Mouse (Mus musculus) heart, embryonic 15.5 days (tissue): Measurements from ENCODE around the gene Fbxl22. TPM values are rescaled to one million over a fixed set of nuclear protein-coding genes. Genes with fewer than 3 reads are reported as not detected.

Experiments
- ATAC-seq: fragments of 200-750 bp; cut with Nextera tagmentation; replicated peaks from 2 replicates; pipeline ENCODE4 v1.8.0; 2017; ENCODE audit warnings: low read depth, moderate TSS enrichment; ENCODE audit not compliant: insufficient number of reproducible peaks, insufficient read depth, low FRiP score
- H3K27ac ChIP-seq: fragments of 300-500 bp; sonication (generic); 2 replicates; pipeline ENCODE4 v1.5.1; 2015; ENCODE audit warnings: mild to moderate bottlenecking, inconsistent platforms
- H3K27me3 ChIP-seq: fragments of 300-500 bp; sonication (generic); 2 replicates; pipeline ENCODE4 v1.6.1; 2015; ENCODE audit warnings: inconsistent platforms
- H3K36me3 ChIP-seq: fragments of 300-500 bp; sonication (generic); 2 replicates; pipeline ENCODE4 v1.6.1; 2015; ENCODE audit warnings: mild to moderate bottlenecking, inconsistent platforms
- H3K4me1 ChIP-seq: fragments of 300-500 bp; sonication (generic); replicated peaks from 2 replicates; pipeline ENCODE4 v1.6.1; 2015; ENCODE audit warnings: inconsistent platforms
- H3K4me2 ChIP-seq: fragments of 300-500 bp; sonication (generic); 2 replicates; pipeline ENCODE4 v1.6.1; 2015; ENCODE audit warnings: inconsistent platforms, mild to moderate bottlenecking, moderate library complexity
- H3K4me3 ChIP-seq: fragments of 300-500 bp; sonication (generic); 2 replicates; pipeline ENCODE4 v1.5.1; 2015; ENCODE audit warnings: mild to moderate bottlenecking, inconsistent platforms
- H3K9ac ChIP-seq: fragments of 300-500 bp; sonication (generic); 2 replicates; pipeline ENCODE4 v1.6.1; 2015; ENCODE audit warnings: mild to moderate bottlenecking, inconsistent platforms
- H3K9me3 ChIP-seq: fragments of 300-500 bp; sonication (generic); replicated peaks from 2 replicates; pipeline ENCODE4 v1.6.1; 2016; ENCODE audit warnings: inconsistent platforms
- WGBS: fragments of 180-500 bp; shearing (Covaris S2); methylation state at CpG from one replicate; pipeline ENCODE4 v1.1.7; 2015; ENCODE audit warnings: mixed read lengths; 5-methylcytosine and 5-hydroxymethylcytosine counted together
- polyA plus RNA-seq: library from polyadenylated mRNA; unstranded; fragments of >200 nt; fragmentation: Nextera tagmentation; extraction: Ambion mirVana; gene quantifications from 2 replicates; pipeline ENCODE4 v1.2.1, GENCODE M21; 2015

The Fbxl22 gene
- polyA plus RNA-seq, result 70.3 and 84.7 TPM in 2 replicates

GRCm38 (mm10) chr9:66514256-66514770, at the start of gene Fbxl22:
Gene Fbxl22, minus strand, starts transcription at chr9:66514593.
- Histone ChIP-seq H3K4me1 (peaks cover 40% of the 10 kb centered on the region), H3K9ac (peak within 1 kb of the TSS; percentile 80), H3K27ac (peak within 1 kb of the TSS; percentile 98), H3K27me3 (no peaks in the 10 kb centered on the region), H3K36me3 (peaks cover 32% of the 10 kb centered on the region), H3K9me3 (no peaks in the 10 kb centered on the region), H3K4me2 (peak within 1 kb of the TSS; percentile 97), H3K4me3 (peak within 1 kb of the TSS; percentile 68)
- ATAC-seq, result peak; percentile 21
- 33% methylated on average over 17 of the region's 17 CpGs for WGBS

GRCm38 (mm10) chr9:66562215-66562614, 47.8 kb upstream of the Fbxl22 start:
- Histone ChIP-seq H3K4me1 (peaks cover 18% of the 10 kb centered on the region), H3K36me3 (no peaks in the 10 kb centered on the region), H3K27ac (no peak overlapping the region), H3K27me3 (no peaks in the 10 kb centered on the region), H3K9ac (no peak overlapping the region), H3K4me3 (no peak overlapping the region), H3K9me3 (no peaks in the 10 kb centered on the region), H3K4me2 (no peak overlapping the region)
- ATAC-seq, result no peak
- 65% methylated on average over 1 of the region's 1 CpGs for WGBS

- H3K27ac ChIP-seq, result no peak overlapping the region
- H3K4me2 ChIP-seq, result no peak overlapping the region
- H3K27me3 ChIP-seq, result no peaks in the 10 kb centered on the region
- H3K4me3 ChIP-seq, result no peak overlapping the region
- H3K9ac ChIP-seq, result no peak overlapping the region
- no peaks in the 10 kb centered on the region for H3K36me3 ChIP-seq
- peaks cover 18% of the 10 kb centered on the region for H3K4me1 ChIP-seq
- ATAC-seq, result no peak
- no peaks in the 10 kb centered on the region for H3K9me3 ChIP-seq
- 89% methylated on average over 2 of the region's 2 CpGs for WGBS
Observed at GRCm38 (mm10) chr9:66561496-66561895, 47.1 kb upstream of the Fbxl22 start.

- Histone ChIP-seq H3K4me1 (peaks cover 18% of the 10 kb centered on the region), H3K9ac (no peak overlapping the region), H3K27me3 (no peaks in the 10 kb centered on the region), H3K9me3 (no peaks in the 10 kb centered on the region), H3K27ac (peak overlapping the region; percentile 27; the same call in 1 of the 2 replicates), H3K4me3 (no peak overlapping the region), H3K4me2 (no peak overlapping the region), H3K36me3 (no peaks in the 10 kb centered on the region)
- WGBS, result 72% methylated on average over 1 of the region's 1 CpGs
- ATAC-seq, result no peak
Observed at GRCm38 (mm10) chr9:66560728-66561127, 46.3 kb upstream of the Fbxl22 start.

- Histone ChIP-seq H3K4me2 (no peak overlapping the region), H3K9me3 (no peaks in the 10 kb centered on the region), H3K27ac (peak overlapping the region; percentile 49), H3K36me3 (no peaks in the 10 kb centered on the region), H3K4me1 (peaks cover 18% of the 10 kb centered on the region), H3K4me3 (no peak overlapping the region), H3K27me3 (no peaks in the 10 kb centered on the region), H3K9ac (no peak overlapping the region)
- WGBS, result 9% methylated on average over 2 of the region's 2 CpGs
- ATAC-seq, result no peak
Observed at GRCm38 (mm10) chr9:66560295-66560694, 45.9 kb upstream of the Fbxl22 start.

- peaks cover 16% of the 10 kb centered on the region for H3K4me1 ChIP-seq
- H3K9ac ChIP-seq, result no peak overlapping the region
- H3K4me3 ChIP-seq, result no peak overlapping the region
- no peaks in the 10 kb centered on the region for H3K9me3 ChIP-seq
- no peak for ATAC-seq
- no peaks in the 10 kb centered on the region for H3K27me3 ChIP-seq
- H3K4me2 ChIP-seq, result no peak overlapping the region
- 93% methylated on average over 4 of the region's 4 CpGs for WGBS
- peak overlapping the region; percentile 37; the same call in 1 of the 2 replicates for H3K27ac ChIP-seq
- no peaks in the 10 kb centered on the region for H3K36me3 ChIP-seq
Observed at GRCm38 (mm10) chr9:66558971-66559370, 44.6 kb upstream of the Fbxl22 start.

- Histone ChIP-seq H3K27me3 (no peaks in the 10 kb centered on the region), H3K9me3 (no peaks in the 10 kb centered on the region), H3K4me3 (no peak overlapping the region), H3K9ac (no peak overlapping the region), H3K27ac (no peak overlapping the region), H3K4me1 (no peaks in the 10 kb centered on the region), H3K36me3 (peaks cover 47% of the 10 kb centered on the region), H3K4me2 (no peak overlapping the region)
- 75% methylated on average over 4 of the region's 4 CpGs for WGBS
- no peak for ATAC-seq
Observed at GRCm38 (mm10) chr9:66542785-66543184, 28.4 kb upstream of the Fbxl22 start.

- Histone ChIP-seq H3K4me2 (no peak overlapping the region), H3K9me3 (no peaks in the 10 kb centered on the region), H3K27me3 (no peaks in the 10 kb centered on the region), H3K9ac (no peak overlapping the region), H3K4me1 (no peaks in the 10 kb centered on the region), H3K36me3 (peaks cover 64% of the 10 kb centered on the region), H3K4me3 (no peak overlapping the region), H3K27ac (no peak overlapping the region)
- WGBS, result 93% methylated on average over 3 of the region's 3 CpGs
- no peak for ATAC-seq
Observed at GRCm38 (mm10) chr9:66521595-66521994, 7.2 kb upstream of the Fbxl22 start.

- Histone ChIP-seq H3K9ac (no peak overlapping the region), H3K4me2 (no peak overlapping the region), H3K27ac (no peak overlapping the region), H3K27me3 (no peaks in the 10 kb centered on the region), H3K4me1 (peaks cover 5% of the 10 kb centered on the region), H3K9me3 (no peaks in the 10 kb centered on the region), H3K36me3 (peaks cover 59% of the 10 kb centered on the region), H3K4me3 (no peak overlapping the region)
- no peak for ATAC-seq
- 90% methylated on average over 4 of the region's 4 CpGs for WGBS
Observed at GRCm38 (mm10) chr9:66520299-66520698, 5.9 kb upstream of the Fbxl22 start.

GRCm38 (mm10) chr9:66518901-66519300, 4.5 kb upstream of the Fbxl22 start:
- 56% methylated on average over 5 of the region's 5 CpGs for WGBS
- H3K36me3 ChIP-seq, result peaks cover 49% of the 10 kb centered on the region

GRCm38 (mm10) chr9:66518251-66518650, 3.9 kb upstream of the Fbxl22 start:
- Histone ChIP-seq H3K4me3 (no peak overlapping the region), H3K9me3 (no peaks in the 10 kb centered on the region), H3K36me3 (peaks cover 44% of the 10 kb centered on the region), H3K27me3 (no peaks in the 10 kb centered on the region), H3K4me2 (no peak overlapping the region), H3K4me1 (peaks cover 14% of the 10 kb centered on the region), H3K9ac (no peak overlapping the region), H3K27ac (no peak overlapping the region)
- WGBS, result 78% methylated on average over 5 of the region's 5 CpGs
- no peak for ATAC-seq

More at GRCm38 (mm10) chr9:66518901-66519300, 4.5 kb upstream of the Fbxl22 start:
- no peaks in the 10 kb centered on the region for H3K9me3 ChIP-seq
- H3K4me1 ChIP-seq, result peaks cover 14% of the 10 kb centered on the region
- no peak overlapping the region for H3K4me2 ChIP-seq
- no peak overlapping the region for H3K4me3 ChIP-seq
- ATAC-seq, result no peak
- no peak overlapping the region for H3K27ac ChIP-seq
- no peak overlapping the region for H3K9ac ChIP-seq
- no peaks in the 10 kb centered on the region for H3K27me3 ChIP-seq

- Histone ChIP-seq H3K27ac (no peak overlapping the region), H3K27me3 (no peaks in the 10 kb centered on the region), H3K9ac (no peak overlapping the region), H3K4me2 (no peak overlapping the region), H3K4me1 (peaks cover 17% of the 10 kb centered on the region), H3K9me3 (no peaks in the 10 kb centered on the region), H3K4me3 (no peak overlapping the region), H3K36me3 (peaks cover 42% of the 10 kb centered on the region)
- WGBS, result 86% methylated on average over 10 of the region's 10 CpGs
- ATAC-seq, result no peak
Observed at GRCm38 (mm10) chr9:66517746-66518145, 3.4 kb upstream of the Fbxl22 start.
